Mouse (Mus musculus) midbrain, postnatal 0 days (tissue): ENCODE data around the gene Map4. TPM values are rescaled to one million over a fixed set of nuclear protein-coding genes. Genes with fewer than 3 reads are reported as not detected.
A peak's percentile ranks its signal among the peaks of the same experiment; 100 is the strongest.

Experiments used
- ATAC-seq: fragments of 200-750 bp; cut with Nextera tagmentation; 2 replicates; pipeline ENCODE4 v1.8.0; 2017; ENCODE audit warnings: moderate number of reproducible peaks, mild to moderate bottlenecking, moderate TSS enrichment, moderate library complexity; ENCODE audit not compliant: low FRiP score
- DNase-seq: peaks from one replicate; pipeline ENCODE4 v3.0.0-alpha.2; 2015; ENCODE audit warnings: low spot score
- H3K27ac ChIP-seq: fragments of 300-500 bp; sonication (generic); 2 replicates; pipeline ENCODE4 v1.5.1; 2014; ENCODE audit warnings: low read depth, mild to moderate bottlenecking, low read length, mixed read lengths
- H3K27me3 ChIP-seq: fragments of 300-500 bp; sonication (generic); 2 replicates; pipeline ENCODE4 v1.6.1; 2014; ENCODE audit warnings: low read length, control low read depth, mixed read lengths; ENCODE audit not compliant: insufficient read depth
- H3K36me3 ChIP-seq: fragments of 300-500 bp; sonication (generic); 2 replicates; pipeline ENCODE4 v1.6.1; 2014; ENCODE audit warnings: low read length, control low read depth, mixed read lengths; ENCODE audit not compliant: insufficient read depth
- H3K4me1 ChIP-seq: fragments of 300-500 bp; sonication (generic); 2 replicates; pipeline ENCODE4 v1.6.1; 2014; ENCODE audit warnings: mild to moderate bottlenecking, control low read depth, antibody characterized with exemption, low read length, mixed read lengths; ENCODE audit not compliant: insufficient read depth
- H3K4me2 ChIP-seq: fragments of 300-500 bp; sonication (generic); 2 replicates; pipeline ENCODE4 v1.6.1; 2014; ENCODE audit warnings: low read depth, mild to moderate bottlenecking, low read length, mixed read lengths; ENCODE audit not compliant: poor library complexity, severe bottlenecking
- H3K4me3 ChIP-seq: fragments of 300-500 bp; sonication (generic); 2 replicates; pipeline ENCODE4 v1.5.1; 2014; ENCODE audit warnings: low read depth, mild to moderate bottlenecking, low read length, moderate library complexity
- H3K9ac ChIP-seq: fragments of 300-500 bp; sonication (generic); replicated peaks from 2 replicates; pipeline ENCODE4 v1.6.1; 2014; ENCODE audit warnings: mild to moderate bottlenecking, low read length, moderate library complexity, mixed read lengths; ENCODE audit not compliant: poor library complexity, severe bottlenecking
- H3K9me3 ChIP-seq: fragments of 300-500 bp; sonication (generic); 2 replicates; pipeline ENCODE4 v1.6.1; 2016; ENCODE audit warnings: low read length, control low read depth
- CTCF ChIP-seq: IDR thresholded peaks from 2 replicates; pipeline ENCODE4 v1.5.1; 2016; ENCODE audit warnings: antibody characterized with exemption, mild to moderate bottlenecking
- WGBS: fragments of 180-500 bp; shearing (Covaris S2); extraction: QIAGEN DNeasy Blood & Tissue Kit; methylation state at CpG from one replicate; pipeline ENCODE4 v1.1.7; 2014; 5-methylcytosine and 5-hydroxymethylcytosine counted together
- polyA plus RNA-seq: library from polyadenylated mRNA; unstranded; fragments of >200 nt; fragmentation: Nextera tagmentation; extraction: Ambion mirVana; gene quantifications from 2 replicates; pipeline ENCODE4 v1.2.1, GENCODE M21; 2015
- total RNA-seq: library from RNA; depleted of rRNA; stranded (reverse); fragments of >200 nt; gene quantifications from 2 replicates; pipeline ENCODE4 v1.2.3, GENCODE M21; 2014; rRNA removed

The Map4 gene
- 290 and 293 TPM in 2 replicates for total RNA-seq
- 221 and 225 TPM in 2 replicates for polyA plus RNA-seq

- Histone ChIP-seq H3K36me3 (no peaks in the 10 kb centered on the region), H3K4me3 (peak within 1 kb of the TSS; percentile 67), H3K9me3 (no peaks in the 10 kb centered on the region), H3K27me3 (no peaks in the 10 kb centered on the region), H3K4me2 (peak within 1 kb of the TSS; percentile 71), H3K9ac (peak within 1 kb of the TSS; percentile 72), H3K4me1 (no peaks in the 10 kb centered on the region), H3K27ac (peak within 1 kb of the TSS; percentile 89)
- peak; percentile 98 for DNase-seq
- peak; percentile 55 for TF ChIP-seq CTCF
- peak; percentile 99 for ATAC-seq
- under 1% methylated on average over 76 of the region's 94 CpGs for WGBS
These were observed at the start of gene Map4 for GRCm38 (mm10) chr9:109931257-109932171. TSS of gene Map4 (plus strand) at chr9:109931460.

- DNase-seq (no peak), ATAC-seq (no peak)
- peaks cover 60% of the 10 kb centered on the region for H3K36me3 ChIP-seq
These were observed 45.0 kb upstream of the Map4 start for GRCm38 (mm10) chr9:109886259-109886658.

GRCm38 (mm10) chr9:109887321-109887720 lies 43.9 kb upstream of the Map4 start:
- no peak for ATAC-seq
- 88% methylated on average over 5 of the region's 5 CpGs for WGBS
- no peak overlapping the region for H3K27ac ChIP-seq
- no peak overlapping the region for H3K4me2 ChIP-seq
- H3K9me3 ChIP-seq, result no peaks in the 10 kb centered on the region
- no peak overlapping the region for H3K9ac ChIP-seq
- H3K36me3 ChIP-seq, result peaks cover 65% of the 10 kb centered on the region
- no peak for TF ChIP-seq CTCF
- H3K27me3 ChIP-seq, result no peaks in the 10 kb centered on the region
- H3K4me1 ChIP-seq, result no peaks in the 10 kb centered on the region
- H3K4me3 ChIP-seq, result no peak overlapping the region
- no peak for DNase-seq

More at GRCm38 (mm10) chr9:109886259-109886658, 45.0 kb upstream of the Map4 start:
- WGBS, result 85% methylated on average over 4 of the region's 4 CpGs
- no peak overlapping the region for H3K27ac ChIP-seq
- H3K4me2 ChIP-seq, result no peak overlapping the region
- no peak overlapping the region for H3K9ac ChIP-seq
- H3K4me1 ChIP-seq, result no peaks in the 10 kb centered on the region
- H3K9me3 ChIP-seq, result no peaks in the 10 kb centered on the region
- TF ChIP-seq CTCF, result no peak
- H3K4me3 ChIP-seq, result no peak overlapping the region
- H3K27me3 ChIP-seq, result no peaks in the 10 kb centered on the region

- Histone ChIP-seq H3K27ac (no peak overlapping the region), H3K9me3 (no peaks in the 10 kb centered on the region), H3K4me2 (no peak overlapping the region), H3K27me3 (no peaks in the 10 kb centered on the region), H3K4me1 (no peaks in the 10 kb centered on the region), H3K36me3 (peaks cover 42% of the 10 kb centered on the region), H3K4me3 (no peak overlapping the region), H3K9ac (no peak overlapping the region)
- no peak for DNase-seq
- 93% methylated on average over 8 of the region's 8 CpGs for WGBS
- ATAC-seq, result no peak
- TF ChIP-seq CTCF, result no peak
These were observed 39.8 kb upstream of the Map4 start for GRCm38 (mm10) chr9:109891501-109891900.

- peak; percentile 81 for TF ChIP-seq CTCF
- no peak overlapping the region for H3K4me2 ChIP-seq
- H3K36me3 ChIP-seq, result peaks cover 34% of the 10 kb centered on the region
- 73% methylated on average over 5 of the region's 5 CpGs for WGBS
- ATAC-seq (0 out of 2 replicates have a peak, but pooled peaks have one; percentile 38), DNase-seq (peak; percentile 86)
- H3K4me1 ChIP-seq, result no peaks in the 10 kb centered on the region
- no peak overlapping the region for H3K4me3 ChIP-seq
- H3K9me3 ChIP-seq, result no peaks in the 10 kb centered on the region
- no peaks in the 10 kb centered on the region for H3K27me3 ChIP-seq
- H3K27ac ChIP-seq, result no peak overlapping the region
- no peak overlapping the region for H3K9ac ChIP-seq
These were observed 38.5 kb upstream of the Map4 start for GRCm38 (mm10) chr9:109892651-109893250.
